Mouse (Mus musculus) bone marrow, adult 2 months (tissue): Measurements from ENCODE around the gene Ngly1.

Experiments used
- CTCF ChIP-seq: fragments of 200-500 bp; IDR thresholded peaks from 2 replicates; pipeline ENCODE4 v1.5.1; 2011; ENCODE audit warnings: low read length, control low read depth; ENCODE audit not compliant: control insufficient read depth, insufficient read depth
- POLR2A ChIP-seq: fragments of 200-500 bp; IDR thresholded peaks from 2 replicates; pipeline ENCODE4 v1.6.1; 2011; ENCODE audit warnings: low read depth, mild to moderate bottlenecking, control low read depth, low read length, borderline replicate concordance; ENCODE audit not compliant: control insufficient read depth

- no peak for TF ChIP-seq CTCF
- no peak for TF ChIP-seq POLR2A
Observed at GRCm38 (mm10) chr14:16312599-16312998, 63.5 kb downstream of the Ngly1 start.
